Mouse (Mus musculus) hindbrain, postnatal 0 days (tissue): ENCODE measurements around the gene Cpa1. TPM values are rescaled to one million over a fixed set of nuclear protein-coding genes. Genes with fewer than 3 reads are reported as not detected.
A peak's percentile ranks its signal among the peaks of the same experiment; 100 is the strongest.

ENCODE experiments used
- ATAC-seq: fragments of 200-750 bp; cut with Nextera tagmentation; 2 replicates; pipeline ENCODE4 v1.8.0; 2017; ENCODE audit warnings: mild to moderate bottlenecking, moderate TSS enrichment, moderate library complexity
- DNase-seq: peaks from one replicate; pipeline ENCODE4 v3.0.0-alpha.2; 2015; ENCODE audit warnings: low spot score
- H3K27ac ChIP-seq: fragments of 300-500 bp; sonication (generic); 2 replicates; pipeline ENCODE4 v1.5.1; 2014; ENCODE audit warnings: mild to moderate bottlenecking
- H3K27me3 ChIP-seq: fragments of 300-500 bp; sonication (generic); 2 replicates; pipeline ENCODE4 v1.6.1; 2014; ENCODE audit warnings: low read length, mixed read lengths; ENCODE audit not compliant: insufficient read depth
- H3K36me3 ChIP-seq: fragments of 300-500 bp; sonication (generic); 2 replicates; pipeline ENCODE4 v1.6.1; 2014; ENCODE audit warnings: low read length, mixed read lengths; ENCODE audit not compliant: insufficient read depth
- H3K4me1 ChIP-seq: fragments of 300-500 bp; sonication (generic); 2 replicates; pipeline ENCODE4 v1.6.1; 2014; ENCODE audit warnings: antibody characterized with exemption, low read length, mixed read lengths; ENCODE audit not compliant: insufficient read depth
- H3K4me2 ChIP-seq: fragments of 300-500 bp; sonication (generic); 2 replicates; pipeline ENCODE4 v1.6.1; 2014; ENCODE audit warnings: low read depth, mild to moderate bottlenecking, low read length, moderate library complexity, mixed read lengths
- H3K4me3 ChIP-seq: fragments of 300-500 bp; sonication (generic); 2 replicates; pipeline ENCODE4 v1.5.1; 2014; ENCODE audit warnings: low read length
- H3K9ac ChIP-seq: fragments of 300-500 bp; sonication (generic); replicated peaks from 2 replicates; pipeline ENCODE4 v1.6.1; 2014; ENCODE audit warnings: mild to moderate bottlenecking, low read length, moderate library complexity, mixed read lengths
- H3K9me3 ChIP-seq: fragments of 300-500 bp; sonication (generic); 2 replicates; pipeline ENCODE4 v1.6.1; 2016; ENCODE audit warnings: low read length, mixed read lengths
- CTCF ChIP-seq: IDR thresholded peaks from 2 replicates; pipeline ENCODE4 v1.5.1; 2016; ENCODE audit warnings: antibody characterized with exemption, control low read depth, low read depth
- WGBS: fragments of 180-500 bp; shearing (Covaris S2); extraction: QIAGEN DNeasy Blood & Tissue Kit; methylation state at CpG from one replicate; pipeline ENCODE4 v1.1.7; 2014; 5-methylcytosine and 5-hydroxymethylcytosine counted together
- polyA plus RNA-seq: library from polyadenylated mRNA; unstranded; fragments of >200 nt; fragmentation: Nextera tagmentation; extraction: Ambion mirVana; gene quantifications from 2 replicates; pipeline ENCODE4 v1.2.1, GENCODE M21; 2015
- total RNA-seq: library from RNA; depleted of rRNA; stranded (reverse); fragments of >200 nt; gene quantifications from 2 replicates; pipeline ENCODE4 v1.2.3, GENCODE M21; 2014

The Cpa1 gene
- total and polyA plus RNA-seq, 2 experiments from 2014 or later, result 0.68 to 0.84 TPM

GRCm38 (mm10) chr6:30620591-30620990 is 18.4 kb upstream of the Cpa1 start:
- Histone ChIP-seq H3K4me3 (no peak overlapping the region), H3K9ac (no peak overlapping the region), H3K4me2 (no peak overlapping the region), H3K27me3 (no peaks in the 10 kb centered on the region), H3K9me3 (no peaks in the 10 kb centered on the region), H3K27ac (no peak overlapping the region), H3K36me3 (no peaks in the 10 kb centered on the region), H3K4me1 (peaks cover 11% of the 10 kb centered on the region; the same call in 1 of the 2 replicates)
- WGBS, result 80% methylated on average over 4 of the region's 4 CpGs
- no peak for TF ChIP-seq CTCF
- DNase-seq (no peak), ATAC-seq (no peak)

DNA sequence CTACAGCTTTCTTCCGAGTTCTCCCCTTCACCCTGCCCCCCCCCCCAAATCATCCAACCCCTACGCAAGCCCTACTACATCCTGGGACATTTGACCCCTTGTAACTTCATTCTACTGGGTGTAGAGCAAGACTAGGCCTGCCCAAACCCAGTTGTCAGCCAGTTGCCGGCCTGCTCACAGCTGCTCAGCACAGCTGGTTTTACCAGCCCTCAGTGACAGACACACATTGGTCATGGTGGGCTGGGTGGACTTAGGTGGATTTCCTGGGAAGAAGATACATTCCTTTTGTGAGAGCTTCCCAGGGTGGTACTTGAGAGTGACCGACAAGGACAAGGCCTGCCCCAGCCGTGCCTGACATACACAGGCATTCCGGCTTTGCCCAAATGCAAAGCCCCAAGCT is 18.0 kb upstream of the Cpa1 start:
- Histone ChIP-seq H3K9ac (no peak overlapping the region), H3K27ac (no peak overlapping the region), H3K4me2 (no peak overlapping the region), H3K27me3 (no peaks in the 10 kb centered on the region), H3K4me1 (peaks cover 11% of the 10 kb centered on the region; the same call in 1 of the 2 replicates), H3K9me3 (no peaks in the 10 kb centered on the region), H3K36me3 (no peaks in the 10 kb centered on the region), H3K4me3 (no peak overlapping the region)
- WGBS, result 94% methylated on average over 6 of the region's 6 CpGs
- ATAC-seq (no peak), DNase-seq (no peak)
- no peak for TF ChIP-seq CTCF

DNA sequence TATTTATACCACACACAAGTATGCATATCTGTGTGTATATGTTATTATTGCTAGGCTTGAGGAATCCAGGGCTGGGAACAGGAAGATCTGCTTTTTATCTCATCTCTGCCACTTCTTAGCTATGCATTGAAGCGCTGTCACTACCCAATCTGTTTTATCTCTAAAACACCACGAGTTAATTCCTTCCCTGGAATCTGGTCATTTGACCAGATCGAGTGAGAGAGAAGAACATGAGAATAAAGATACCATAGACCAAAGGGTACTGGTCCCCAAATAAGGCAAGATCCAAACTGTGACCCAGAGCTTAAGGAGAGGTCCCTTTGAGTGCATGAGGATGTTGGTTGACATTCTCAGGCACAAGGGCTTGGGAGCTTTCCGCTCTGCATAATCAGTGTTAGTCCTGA is 17.0 kb upstream of the Cpa1 start:
- no peak for DNase-seq
- WGBS, result 85% methylated on average over 4 of the region's 4 CpGs
- Histone ChIP-seq H3K9me3 (no peaks in the 10 kb centered on the region), H3K36me3 (no peaks in the 10 kb centered on the region), H3K4me3 (no peak overlapping the region), H3K4me1 (peaks cover 10% of the 10 kb centered on the region; the same call in 1 of the 2 replicates), H3K4me2 (no peak overlapping the region), H3K27ac (no peak overlapping the region), H3K9ac (no peak overlapping the region), H3K27me3 (no peaks in the 10 kb centered on the region)
- TF ChIP-seq CTCF, result no peak
- no peak for ATAC-seq

GRCm38 (mm10) chr6:30624763-30625162 is 14.3 kb upstream of the Cpa1 start:
- Histone ChIP-seq H3K4me3 (no peak overlapping the region), H3K36me3 (no peaks in the 10 kb centered on the region), H3K27ac (no peak overlapping the region), H3K9me3 (no peaks in the 10 kb centered on the region), H3K9ac (no peak overlapping the region), H3K27me3 (no peaks in the 10 kb centered on the region), H3K4me2 (no peak overlapping the region), H3K4me1 (peaks cover 3% of the 10 kb centered on the region; the same call in 1 of the 2 replicates)
- no peak for TF ChIP-seq CTCF
- 97% methylated on average over 9 of the region's 9 CpGs for WGBS
- DNase-seq (no peak), ATAC-seq (no peak)

DNA sequence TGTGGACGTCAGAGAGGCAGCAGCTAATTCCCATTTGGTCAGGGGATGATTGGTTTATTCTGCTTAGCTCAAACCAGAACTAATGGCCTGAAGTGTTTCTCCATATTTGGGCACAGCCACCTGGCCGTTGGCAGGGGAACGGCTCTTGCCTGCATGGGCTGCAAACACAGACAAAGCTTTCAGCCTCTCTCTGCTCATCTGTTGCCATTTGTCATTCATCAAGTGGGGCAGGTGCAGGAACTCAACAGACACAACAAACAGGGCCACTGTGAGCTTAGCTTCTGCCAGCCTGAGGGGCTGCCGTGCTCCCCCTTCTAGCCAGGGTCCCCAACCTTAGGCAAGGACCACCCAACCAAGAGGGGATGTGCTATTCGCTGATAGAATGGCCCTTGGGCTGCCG is 10.9 kb upstream of the Cpa1 start:
- 30% methylated on average over 6 of the region's 6 CpGs for WGBS
- TF ChIP-seq CTCF, result no peak; the same call in 1 of the 2 replicates
- Histone ChIP-seq H3K27ac (peak overlapping the region; percentile 66; the same call in 1 of the 2 replicates), H3K36me3 (no peaks in the 10 kb centered on the region), H3K9me3 (no peaks in the 10 kb centered on the region), H3K4me1 (peaks cover 3% of the 10 kb centered on the region; the same call in 1 of the 2 replicates), H3K27me3 (no peaks in the 10 kb centered on the region), H3K4me3 (no peak overlapping the region), H3K4me2 (no peak overlapping the region), H3K9ac (no peak overlapping the region)
- peak; percentile 81 for DNase-seq
- ATAC-seq, result peak; percentile 87

GRCm38 (mm10) chr6:30629989-30630388 is 9.0 kb upstream of the Cpa1 start:
- ATAC-seq, result no peak
- Histone ChIP-seq H3K27ac (no peak overlapping the region), H3K4me2 (no peak overlapping the region), H3K4me3 (no peak overlapping the region), H3K9ac (no peak overlapping the region), H3K36me3 (no peaks in the 10 kb centered on the region), H3K4me1 (peaks cover 3% of the 10 kb centered on the region; the same call in 1 of the 2 replicates), H3K27me3 (no peaks in the 10 kb centered on the region), H3K9me3 (no peaks in the 10 kb centered on the region)
- no peak for TF ChIP-seq CTCF
- DNase-seq, result no peak
- 97% methylated on average over 1 of the region's 1 CpGs for WGBS

DNA sequence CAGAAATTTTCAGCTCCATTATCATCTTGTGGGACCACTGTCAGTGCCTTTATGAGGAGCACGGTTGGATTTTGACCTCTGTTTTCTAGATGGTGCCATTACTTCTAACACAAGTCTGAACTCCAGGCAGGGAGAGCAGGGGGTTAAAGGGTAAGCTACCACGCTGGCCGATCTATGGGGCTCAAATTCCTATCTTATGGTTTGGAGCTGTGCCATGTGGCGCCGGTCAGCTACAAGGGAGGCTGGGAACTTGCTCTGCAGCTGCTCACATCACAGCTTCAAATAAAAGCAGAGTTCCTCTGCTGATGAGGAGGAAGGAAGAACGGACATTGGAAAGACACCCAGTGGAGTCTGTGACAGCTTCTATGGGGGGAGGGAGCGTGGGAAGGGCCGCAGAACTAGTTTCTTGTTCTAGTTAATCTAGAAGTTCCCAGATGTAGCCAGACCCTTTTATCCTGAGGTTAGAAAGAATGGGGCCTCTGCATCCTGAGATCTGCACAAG is 3.6 kb upstream of the Cpa1 start:
- Histone ChIP-seq H3K27me3 (no peaks in the 10 kb centered on the region), H3K4me3 (no peak overlapping the region), H3K4me2 (no peak overlapping the region), H3K27ac (no peak overlapping the region), H3K36me3 (no peaks in the 10 kb centered on the region), H3K4me1 (no peaks in the 10 kb centered on the region), H3K9me3 (no peaks in the 10 kb centered on the region), H3K9ac (no peak overlapping the region)
- 54% methylated on average over 8 of the region's 8 CpGs for WGBS
- ATAC-seq (no peak), DNase-seq (no peak)
- no peak for TF ChIP-seq CTCF
